Mouse (Mus musculus) right cerebral cortex, adult 2 months (tissue): ENCODE data around the gene Epas1.

Experiments used
- DNase-seq, 2 experiments: peaks; one replicate each; pipeline ENCODE4 v3.0.0; 2021 to 2022; ENCODE audit warnings: low spot score in 2 of 2

The Epas1 gene

DNA sequence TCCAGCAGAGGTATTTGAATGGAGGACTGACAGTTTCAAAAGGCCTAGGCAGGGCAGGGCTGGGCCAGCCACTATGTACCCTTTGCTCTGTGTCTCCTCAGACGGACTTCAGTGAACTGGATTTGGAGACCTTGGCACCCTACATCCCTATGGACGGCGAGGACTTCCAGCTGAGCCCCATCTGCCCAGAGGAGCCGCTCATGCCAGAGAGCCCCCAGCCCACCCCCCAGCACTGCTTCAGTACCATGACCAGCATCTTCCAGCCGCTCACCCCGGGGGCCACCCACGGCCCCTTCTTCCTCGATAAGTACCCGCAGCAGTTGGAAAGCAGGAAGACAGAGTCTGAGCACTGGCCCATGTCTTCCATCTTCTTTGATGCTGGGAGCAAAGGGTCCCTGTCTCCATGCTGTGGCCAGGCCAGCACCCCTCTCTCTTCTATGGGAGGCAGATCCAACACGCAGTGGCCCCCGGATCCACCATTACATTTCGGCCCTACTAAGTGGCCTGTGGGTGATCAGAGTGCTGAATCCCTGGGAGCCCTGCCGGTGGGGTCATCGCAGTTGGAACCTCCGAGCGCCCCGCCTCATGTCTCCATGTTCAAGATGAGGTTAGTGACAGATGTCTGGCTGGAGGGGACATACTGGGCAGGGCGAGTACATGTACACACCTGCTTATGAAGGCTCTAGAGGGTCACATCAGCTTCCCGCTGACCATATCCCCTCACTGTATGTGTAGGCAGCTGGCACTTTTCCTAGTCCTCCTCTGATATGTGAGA is 74.1 kb downstream of the Epas1 start:
- DNase-seq: no peak

DNA sequence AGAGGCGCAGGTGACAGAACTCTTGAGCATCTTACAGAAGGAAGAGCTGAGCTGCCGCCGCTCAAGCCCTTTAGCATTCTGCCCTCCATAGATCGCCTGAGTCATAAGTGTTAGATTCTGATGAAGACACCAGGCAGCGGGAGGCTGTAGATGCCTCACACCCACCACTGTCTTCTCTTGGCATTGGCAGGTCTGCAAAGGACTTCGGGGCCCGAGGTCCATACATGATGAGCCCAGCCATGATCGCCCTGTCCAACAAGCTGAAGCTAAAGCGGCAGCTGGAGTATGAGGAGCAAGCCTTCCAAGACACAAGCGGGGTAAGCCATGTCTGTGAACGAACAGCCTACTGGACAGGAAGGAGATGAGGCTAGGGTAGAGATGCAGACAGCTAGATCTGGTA is 75.0 kb downstream of the Epas1 start:
- no peak for DNase-seq

DNA sequence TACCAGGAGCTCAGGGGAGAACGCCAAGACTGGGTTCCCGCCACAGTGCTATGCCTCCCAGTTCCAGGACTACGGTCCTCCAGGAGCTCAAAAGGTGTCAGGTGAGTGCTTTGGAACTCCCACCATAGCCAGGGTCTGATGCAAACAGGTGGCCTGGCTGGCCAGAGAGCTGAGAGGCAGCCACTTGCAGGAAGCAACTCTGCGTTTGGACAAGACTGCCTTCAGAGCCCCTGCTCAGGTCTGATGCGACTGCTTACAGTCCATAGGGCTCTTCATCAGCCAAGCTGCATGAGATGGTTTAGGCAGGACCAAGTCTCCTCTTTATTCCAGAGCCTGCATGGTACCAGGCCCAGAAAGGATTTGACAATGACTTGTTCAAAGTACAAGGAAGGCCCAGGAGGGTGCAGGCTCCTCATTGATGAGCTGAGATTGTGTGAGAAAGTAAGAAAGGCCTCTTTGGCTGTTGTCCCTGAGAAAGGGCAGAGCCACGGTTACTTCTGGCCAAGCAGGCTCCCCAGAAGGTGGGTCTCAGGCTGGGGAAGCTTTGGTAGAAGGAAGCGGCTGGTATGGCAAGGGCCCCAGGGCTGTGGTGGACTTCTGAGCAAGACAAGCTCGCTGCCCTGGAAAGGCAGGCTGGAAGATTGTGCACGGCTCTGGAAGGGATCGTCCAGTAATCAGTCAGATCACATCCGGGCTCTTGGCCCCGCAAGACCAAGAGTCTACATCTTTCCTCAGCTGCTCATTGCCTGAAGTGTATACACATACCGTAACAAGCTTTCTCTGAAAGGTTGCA is 76.1 kb downstream of the Epas1 start:
- DNase-seq: no peak

DNA sequence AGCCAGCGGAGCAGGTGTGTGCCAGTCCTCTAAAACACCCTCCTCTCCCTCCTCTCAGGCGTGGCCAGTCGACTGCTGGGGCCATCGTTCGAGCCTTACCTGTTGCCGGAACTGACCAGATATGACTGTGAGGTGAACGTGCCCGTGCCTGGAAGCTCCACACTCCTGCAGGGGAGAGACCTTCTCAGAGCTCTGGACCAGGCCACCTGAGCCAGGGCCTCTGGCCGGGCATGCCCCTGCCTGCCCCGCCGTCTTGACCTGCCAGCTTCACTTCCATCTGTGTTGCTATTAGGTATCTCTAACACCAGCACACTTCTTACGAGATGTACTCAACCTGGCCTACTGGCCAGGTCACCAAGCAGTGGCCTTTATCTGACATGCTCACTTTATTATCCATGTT is 77.4 kb downstream of the Epas1 start:
- DNase-seq: no peak

DNA sequence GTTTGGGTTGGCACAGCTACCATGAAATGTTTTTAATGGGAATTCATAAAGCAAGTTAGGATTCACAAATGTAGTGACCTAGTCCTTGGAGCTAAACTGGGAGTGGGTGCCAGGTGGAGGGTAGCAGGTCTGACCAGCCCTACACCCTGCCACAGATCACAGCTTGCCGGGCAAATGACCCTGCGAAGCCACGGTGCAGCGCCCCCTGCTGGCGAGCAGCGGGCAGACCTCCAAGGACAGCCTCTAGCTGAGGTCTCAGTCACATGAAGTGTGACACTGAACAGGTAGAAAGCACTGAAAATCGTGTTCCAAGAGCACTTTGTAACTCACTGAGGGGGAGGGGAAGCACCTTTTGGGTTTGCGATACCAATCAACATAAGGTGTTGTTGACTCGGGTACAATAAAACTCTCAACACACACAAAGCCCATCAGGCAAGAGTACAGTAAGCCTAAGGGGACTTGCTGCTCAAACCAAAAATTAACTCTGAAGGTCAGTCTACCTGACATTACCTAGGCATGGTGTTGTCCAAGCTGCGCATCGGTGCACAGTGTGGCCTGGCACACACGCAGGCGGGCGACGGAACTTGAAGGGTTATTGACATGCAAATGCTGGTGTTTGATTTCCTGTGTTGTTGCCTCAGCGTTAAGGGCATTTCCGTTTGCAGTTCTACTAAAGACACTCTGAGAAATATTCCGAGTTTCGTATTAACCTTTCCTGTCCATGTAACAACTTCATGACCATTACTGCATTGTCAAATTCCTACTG is 79.2 kb downstream of the Epas1 start:
- no peak for DNase-seq

DNA sequence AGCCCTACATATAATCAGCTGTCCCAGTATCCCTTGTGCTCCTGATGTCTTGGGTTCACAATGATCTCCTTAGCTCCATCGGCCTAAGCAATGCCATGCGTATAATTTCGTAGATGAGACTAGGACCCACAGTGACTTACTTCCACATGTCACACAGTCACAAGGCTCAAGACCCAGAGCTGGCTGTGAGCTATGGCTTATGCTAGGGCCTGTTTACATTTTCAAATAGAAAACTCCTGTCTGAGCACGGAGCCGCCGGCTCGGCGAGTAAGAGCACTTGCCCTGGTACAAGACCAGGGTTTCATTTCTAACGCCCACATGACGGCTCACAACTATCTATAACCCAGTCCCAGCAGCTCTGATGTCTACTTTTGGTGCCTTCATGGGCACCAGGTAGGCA is 80.4 kb downstream of the Epas1 start:
- DNase-seq: no peak

DNA sequence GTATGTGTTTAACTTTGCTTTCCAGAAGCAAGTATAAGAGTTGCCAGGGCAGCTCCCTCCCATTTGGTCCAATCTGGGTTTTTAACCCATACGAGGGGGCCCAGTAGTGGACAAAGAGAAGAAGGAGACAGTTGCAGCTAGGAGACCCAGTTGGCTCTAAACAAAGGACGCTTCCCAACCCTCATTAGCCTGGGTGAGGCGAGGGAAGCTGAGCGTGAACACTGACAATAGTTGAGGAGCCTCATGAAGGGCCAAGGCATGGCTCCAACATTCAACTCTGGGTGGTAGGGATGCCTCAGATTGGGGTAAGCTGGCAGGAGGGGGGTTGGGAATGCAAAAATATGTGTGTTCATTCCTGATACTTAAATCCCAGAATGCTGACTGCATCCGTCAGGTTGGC is 85.8 kb downstream of the Epas1 start:
- no peak for DNase-seq

DNA sequence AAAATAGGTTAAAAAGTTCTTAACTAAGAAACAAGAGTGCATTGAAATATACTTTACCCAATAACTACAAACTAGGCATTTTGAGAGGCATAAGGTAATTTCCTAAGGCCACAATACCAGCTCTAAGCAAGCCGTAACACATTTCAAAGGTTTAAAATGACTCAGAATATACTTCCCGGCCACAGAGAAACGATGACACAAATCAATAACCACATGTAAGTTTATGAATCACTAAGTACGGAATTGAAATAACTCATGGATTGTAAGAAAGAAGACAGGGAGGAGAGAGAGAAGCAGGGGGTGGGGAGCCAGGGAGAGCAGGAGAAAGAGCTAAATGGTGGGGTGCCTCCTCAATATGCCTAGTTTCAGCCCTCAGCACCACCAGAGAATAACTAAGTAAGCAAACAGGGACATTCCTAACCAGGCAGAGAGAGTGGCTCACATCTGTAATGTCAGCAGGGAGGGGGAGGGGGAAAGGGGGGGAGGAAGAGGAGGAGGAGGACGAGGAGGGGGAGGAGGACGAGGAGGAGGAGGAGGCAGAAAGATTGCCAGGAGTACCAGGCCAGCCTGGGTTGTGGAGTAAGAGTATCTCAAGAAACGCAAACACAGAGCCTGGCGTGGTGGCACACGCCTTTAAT is 97.3 kb downstream of the Epas1 start:
- DNase-seq: no peak

DNA sequence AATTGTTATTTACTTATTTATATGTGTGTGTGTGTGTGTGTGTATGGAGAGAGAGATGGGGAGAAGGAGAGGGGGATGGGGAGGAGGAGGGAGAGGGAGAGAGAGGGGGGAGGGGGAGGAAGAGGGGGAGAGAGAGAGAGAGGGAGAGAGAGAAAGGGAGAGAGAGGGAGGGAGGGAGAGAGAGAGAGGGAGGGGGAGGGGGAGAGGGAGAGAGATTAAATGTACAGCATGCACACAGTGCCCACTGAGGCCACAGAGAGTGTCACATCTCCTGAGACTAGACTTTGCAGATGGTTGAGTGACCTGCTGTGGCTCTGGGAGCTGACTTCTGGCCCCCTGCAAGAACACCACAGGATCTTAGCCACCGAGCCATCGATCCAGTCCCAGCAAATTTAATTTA is 98.3 kb downstream of the Epas1 start:
- DNase-seq: no peak

DNA sequence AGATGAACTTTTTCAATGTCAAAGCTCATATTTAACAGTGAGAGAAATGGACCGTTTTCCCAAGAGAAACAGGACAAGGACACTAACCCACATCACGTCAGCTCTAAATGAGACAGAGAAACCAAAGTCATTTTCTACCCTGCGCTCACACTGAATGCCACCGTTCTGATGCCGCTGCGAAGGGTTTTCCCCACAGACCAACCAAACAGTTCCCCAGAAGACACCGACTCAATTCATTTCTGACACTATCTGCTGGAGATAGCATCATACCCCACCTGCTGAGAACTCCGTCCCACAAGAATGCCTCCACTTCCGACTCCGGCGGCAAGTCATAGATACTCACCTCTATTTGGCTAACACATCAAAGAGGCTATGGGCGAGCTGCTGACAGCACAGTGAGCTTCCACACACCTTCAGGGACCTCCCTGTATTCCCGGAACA is 99.1 kb downstream of the Epas1 start:
- no peak for DNase-seq

DNA sequence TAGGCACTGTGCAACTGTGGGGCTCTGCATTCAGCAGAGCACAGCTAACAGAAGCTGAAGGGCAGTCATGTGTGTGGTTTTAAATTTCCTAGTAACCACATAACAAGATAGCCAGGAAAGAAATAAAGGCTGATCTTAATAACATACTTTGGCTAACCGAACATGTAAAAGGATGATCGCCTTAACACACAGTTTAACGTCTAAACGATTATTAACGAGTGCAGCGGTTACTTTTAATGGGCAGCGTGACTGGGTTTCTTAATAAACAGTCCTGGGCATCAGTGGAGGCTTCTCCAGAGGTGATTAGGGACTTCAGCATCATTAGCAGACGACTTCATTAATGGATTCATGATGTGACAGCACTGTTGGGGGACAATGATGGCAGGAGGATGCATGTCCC is 117.1 kb downstream of the Epas1 start:
- no peak for DNase-seq

DNA sequence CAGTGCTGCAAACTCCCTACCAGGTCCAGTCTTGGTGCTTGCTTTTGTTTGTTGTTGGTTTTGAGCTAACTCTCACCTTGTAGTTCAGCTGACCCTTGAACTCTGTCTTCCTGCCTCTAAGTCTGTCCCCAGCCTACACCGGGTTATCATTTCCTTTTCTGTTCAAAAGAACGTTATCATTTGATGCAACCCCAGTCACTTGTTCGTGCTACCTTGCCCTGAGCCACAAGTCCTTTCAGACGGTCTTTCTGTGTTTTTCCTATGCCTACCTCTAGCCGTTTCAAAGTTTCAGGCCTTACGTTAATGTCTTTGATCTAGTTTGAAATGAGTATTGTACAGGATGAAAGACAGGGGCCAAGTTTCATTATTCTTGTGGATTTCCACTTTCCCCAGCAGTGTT is 119.1 kb downstream of the Epas1 start:
- no peak for DNase-seq

DNA sequence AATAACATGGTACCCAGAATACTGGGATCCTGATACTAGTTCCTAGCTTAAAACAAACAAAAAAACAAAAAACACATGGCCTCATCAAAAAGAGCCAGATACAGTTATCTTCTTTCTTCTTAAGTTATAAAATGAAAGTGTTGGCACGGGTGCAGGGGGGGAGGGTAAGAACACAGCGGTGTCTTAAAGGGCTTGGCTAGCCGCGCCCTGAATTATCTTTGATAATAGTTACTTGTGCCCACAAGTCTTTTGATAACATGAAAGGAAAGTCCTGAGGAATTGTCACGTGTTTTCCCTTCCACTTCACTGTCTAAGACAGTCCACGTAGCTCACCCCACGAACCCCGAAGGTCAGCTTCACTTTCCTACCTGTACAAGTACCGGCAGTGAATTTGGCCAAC is 123.4 kb downstream of the Epas1 start:
- no peak for DNase-seq

DNA sequence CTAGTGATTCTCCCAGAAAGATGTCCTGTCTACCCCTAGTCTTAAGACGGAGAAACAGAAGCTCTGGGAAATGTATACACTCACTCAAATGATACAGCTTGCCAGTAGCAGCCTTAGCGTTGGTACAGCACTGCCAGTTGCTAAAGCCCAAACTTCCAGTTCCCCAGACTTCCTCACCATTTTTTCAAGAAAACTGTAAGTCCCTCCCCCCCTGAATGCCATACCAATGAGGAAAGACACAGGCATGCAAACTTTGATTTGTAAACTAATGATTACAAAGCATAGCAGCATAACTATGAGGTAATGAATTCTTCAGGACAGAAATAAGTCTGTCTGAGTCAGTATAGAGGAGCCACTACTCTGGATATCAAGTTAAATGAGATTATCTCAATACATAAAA is 124.2 kb downstream of the Epas1 start:
- no peak for DNase-seq

DNA sequence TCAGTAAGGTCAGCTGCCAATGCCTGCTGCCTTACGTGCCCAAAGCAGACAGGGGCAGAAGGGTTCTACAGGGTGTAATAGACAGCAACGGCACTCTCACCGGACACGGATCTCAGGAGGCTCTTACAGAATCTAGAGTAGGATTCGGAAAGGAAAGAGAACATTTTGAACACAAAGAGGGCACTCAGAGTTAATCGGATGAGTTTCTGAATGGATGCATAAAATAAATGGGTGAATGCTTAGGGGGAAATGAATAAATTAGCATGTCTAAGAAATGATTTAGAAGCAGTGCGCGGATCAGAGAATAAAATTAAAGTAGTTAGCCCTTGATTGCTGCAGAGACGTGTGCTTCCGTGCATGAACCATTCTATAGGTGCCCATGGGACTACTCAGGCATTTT is 126.6 kb downstream of the Epas1 start:
- no peak for DNase-seq

DNA sequence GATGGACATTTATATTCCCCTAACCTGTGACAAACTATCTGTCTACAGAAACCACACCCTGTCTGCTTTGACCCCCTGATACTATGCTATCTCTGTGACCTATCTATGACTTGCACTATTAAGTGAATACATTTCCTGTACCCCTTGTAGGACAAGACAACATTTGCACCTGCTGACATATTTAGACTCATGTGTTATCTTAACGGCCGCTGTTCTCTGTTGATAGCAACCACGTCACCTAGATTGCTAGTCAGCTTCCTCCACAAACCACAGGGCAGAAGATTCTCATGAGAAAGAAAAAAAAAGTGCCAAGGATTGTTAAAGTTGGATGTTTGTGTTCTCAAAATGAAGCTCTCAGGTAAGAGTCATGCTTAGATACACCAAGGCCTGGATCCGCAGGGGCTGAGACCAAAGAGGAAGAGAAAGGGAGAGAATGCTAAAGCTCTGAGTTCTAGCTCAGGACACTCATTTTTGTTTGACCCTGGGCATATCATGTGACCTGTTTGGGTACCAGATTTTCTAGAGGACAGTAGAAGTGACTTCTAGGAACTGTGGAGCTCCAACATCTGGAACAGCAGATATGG is 127.1 kb downstream of the Epas1 start:
- DNase-seq: no peak
